18 mouse cellular contexts compared by ENCODE assay signal in the genomic region with DNA sequence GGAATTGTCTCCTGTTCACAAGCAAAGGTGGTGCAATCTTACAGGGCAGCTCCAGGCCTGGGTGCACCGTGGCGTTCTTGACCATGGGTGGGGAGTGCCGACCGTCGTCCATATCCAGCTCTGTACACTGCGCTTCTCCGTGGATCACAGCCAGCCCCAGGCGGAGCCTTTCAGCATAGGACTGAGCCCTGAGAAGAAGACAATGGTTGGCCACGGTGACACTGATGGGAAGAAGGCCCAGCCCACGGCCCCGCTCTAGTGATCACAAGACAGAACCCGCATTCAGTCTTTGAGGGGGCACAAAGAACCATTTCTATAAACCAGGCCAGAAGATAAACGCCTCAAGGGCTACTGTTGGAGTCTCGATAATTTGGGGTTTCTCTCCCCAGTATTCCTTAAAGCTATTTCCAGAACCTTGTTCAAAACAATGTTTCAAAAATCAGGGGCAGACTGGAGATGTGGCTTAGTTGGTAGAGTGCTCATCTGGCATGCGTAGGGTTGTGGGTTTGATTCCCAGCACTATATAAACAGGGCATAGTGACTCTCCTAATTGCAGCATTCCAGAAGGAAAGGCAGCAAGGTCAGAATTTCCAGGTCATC. TPM values are rescaled to one million over a fixed set of nuclear protein-coding genes. Genes with fewer than 3 reads are reported as not detected.
"Had no signal": no experiment of that assay in that cellular context is flagged by ENCODE, and none has a peak within 500 bp of the region (broad histone marks: within the 10 kb centered on the region; RNA-seq: fewer than 3 reads in every experiment).

No protein-coding gene starts in this region.

- DNase-seq: kidney, adult 11 months; kidney, adult 9 months; kidney, postnatal 14 days; lung, adult 18-20 months; retina, postnatal 1 day; right cerebral cortex, postnatal 4 days; spleen, adult 18-20 months; thymus, postnatal 36 days had no signal

- H3K27ac ChIP-seq: hindbrain, postnatal 0 days; limb, embryonic 15.5 days; liver, embryonic 14.5 days; midbrain, embryonic 15.5 days; neural tube, embryonic 12.5 days had no signal

- H3K4me3 ChIP-seq: limb, embryonic 15.5 days; midbrain, embryonic 15.5 days; neural tube, embryonic 12.5 days had no signal

- H3K4me1 ChIP-seq: limb, embryonic 15.5 days; midbrain, embryonic 15.5 days; neural tube, embryonic 12.5 days had no signal

RNA-seq across cellular contexts. Expression of gene Qrich2, which starts 11.2 kb away (rescaled TPM):
- total RNA-seq: hindbrain, postnatal 0 days; layer of hippocampus, postnatal 25 days; neutrophil, adult 5-6 weeks had no signal
- polyA plus RNA-seq: lung, embryonic 16.5 days; midbrain, embryonic 15.5 days; neural tube, embryonic 12.5 days; stomach, embryonic 14.5 days had no signal

RNA-seq across cellular contexts. Expression of gene Sphk1, which starts 53.5 kb away (rescaled TPM):
- total RNA-seq: monocyte, adult 5-6 weeks; neutrophil, adult 5-6 weeks had no signal
